Mouse (Mus musculus) effector memory CD4-positive, alpha-beta T cell, adult 5 months (primary cell): ENCODE measurements around the gene Unk. TPM values are rescaled to one million over a fixed set of nuclear protein-coding genes. Genes with fewer than 3 reads are reported as not detected.

Experiments used
- polyA plus RNA-seq: library from polyadenylated mRNA; unstranded; fragments of 100-300 nt; shearing (Covaris generic); gene quantifications from one replicate; pipeline ENCODE4 v1.2.1, GENCODE M21; 2017

Gene Unk
- 35.8 TPM for polyA plus RNA-seq

GRCm38 (mm10) chr11:116030088-116030897, at the start of gene Unk:
Gene Unk, plus strand, starts transcription at chr11:116030322.

GRCm38 (mm10) chr11:116012262-116012947, 17.7 kb upstream of the Unk start, which contains the start of gene Galk1:
Gene Galk1, minus strand, starts transcription at chr11:116012719.

GRCm38 (mm10) chr11:116027756-116028155, 2.4 kb upstream of the Unk start, which contains the start of gene H3f3b:
Gene H3f3b, minus strand, starts transcription at chr11:116027962.

GRCm38 (mm10) chr11:116077446-116078204, 47.5 kb downstream of the Unk start, which contains the start of gene Unc13d:
Gene Unc13d, minus strand, starts transcription at chr11:116077961.

GRCm38 (mm10) chr11:116086258-116087193, 56.4 kb downstream of the Unk start, which contains the start of gene Wbp2:
Gene Wbp2, minus strand, starts transcription at chr11:116086995.

Other genes with a start within 250 kb of the Unk start
- gene Caskin2, start 216.7 kb upstream of the Unk start, polyA plus RNA-seq: 1.9 TPM
- 23.9 TPM for gene Tsen54, start 215.6 kb upstream of the Unk start, polyA plus RNA-seq
- gene Llgl2, start 206.3 kb upstream of the Unk start, polyA plus RNA-seq: 29.2 TPM
- 0.07 TPM for gene Myo15b, start 171.9 kb upstream of the Unk start, polyA plus RNA-seq
- gene Smim5, start 130.4 kb upstream of the Unk start, polyA plus RNA-seq: 0.60 TPM
- gene Smim6, start 118.3 kb upstream of the Unk start, polyA plus RNA-seq: 0.52 TPM
- 30.1 TPM for gene Sap30bp, start 97.0 kb upstream of the Unk start, polyA plus RNA-seq
- 9.4 TPM for gene Recql5, start 96.8 kb upstream of the Unk start, polyA plus RNA-seq
- not detected for gene Itgb4, start 55.6 kb upstream of the Unk start, polyA plus RNA-seq
- 16.1 TPM for gene Galk1, start 17.6 kb upstream of the Unk start, polyA plus RNA-seq
- gene H3f3b, start 2.4 kb upstream of the Unk start, polyA plus RNA-seq: 2,052 TPM
- 80.3 TPM for gene Unc13d, start 47.6 kb downstream of the Unk start, polyA plus RNA-seq
- 312 TPM for gene Wbp2, start 56.7 kb downstream of the Unk start, polyA plus RNA-seq
- gene Trim47, start 96.9 kb downstream of the Unk start, polyA plus RNA-seq: 0.50 TPM
- 12.1 TPM for gene Trim65, start 100.8 kb downstream of the Unk start, polyA plus RNA-seq
- 73.9 TPM for gene Mrpl38, start 108.5 kb downstream of the Unk start, polyA plus RNA-seq
- 6.1 TPM for gene Fbf1, start 137.8 kb downstream of the Unk start, polyA plus RNA-seq
- 27.9 TPM for gene Ten1, start 168.5 kb downstream of the Unk start, polyA plus RNA-seq
- gene Acox1, start 168.7 kb downstream of the Unk start, polyA plus RNA-seq: 20.6 TPM
- gene Evpl, start 207.8 kb downstream of the Unk start, polyA plus RNA-seq: 0.10 TPM
- 60.8 TPM for gene Srp68, start 243.9 kb downstream of the Unk start, polyA plus RNA-seq